Mouse (Mus musculus): ENCODE measurements around the gene Dnm1.
"Not testable (repeated sequence)": the region's sequence is repeated elsewhere in the genome, so short reads cannot be mapped to it uniquely, and the experiment has no call there.

Gene Dnm1

DNA sequence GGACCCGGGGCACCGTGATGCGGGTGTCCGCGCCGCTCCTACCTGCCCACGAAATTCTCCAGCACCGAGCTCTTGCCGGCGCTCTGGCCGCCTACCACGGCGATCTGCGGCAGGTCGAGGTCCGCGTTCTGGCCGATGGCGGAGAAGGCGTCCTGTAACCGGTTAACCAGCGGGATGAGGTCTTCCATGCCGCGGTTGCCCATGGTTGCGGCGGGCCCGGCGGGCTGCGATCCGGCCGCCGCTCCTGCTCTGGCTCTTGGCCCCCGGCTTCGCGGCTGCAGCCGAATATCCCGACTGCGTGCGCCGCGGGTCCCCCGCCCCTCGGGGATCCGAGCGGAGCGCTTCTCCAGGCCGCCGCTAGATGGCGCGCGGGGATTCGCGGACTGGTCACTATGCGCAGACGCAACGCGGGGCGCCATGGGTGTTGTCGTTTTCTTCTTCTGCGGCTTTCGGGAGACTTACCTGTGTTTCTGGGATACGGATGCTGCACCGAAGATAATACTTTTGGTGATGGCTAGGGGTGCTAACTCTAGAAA lies at the start of gene Dnm1:
TSS of gene Dnm1 (minus strand) at position 332 of the 536 bp plus-strand sequence.
- peak; percentile 80 for DNase-seq

DNA sequence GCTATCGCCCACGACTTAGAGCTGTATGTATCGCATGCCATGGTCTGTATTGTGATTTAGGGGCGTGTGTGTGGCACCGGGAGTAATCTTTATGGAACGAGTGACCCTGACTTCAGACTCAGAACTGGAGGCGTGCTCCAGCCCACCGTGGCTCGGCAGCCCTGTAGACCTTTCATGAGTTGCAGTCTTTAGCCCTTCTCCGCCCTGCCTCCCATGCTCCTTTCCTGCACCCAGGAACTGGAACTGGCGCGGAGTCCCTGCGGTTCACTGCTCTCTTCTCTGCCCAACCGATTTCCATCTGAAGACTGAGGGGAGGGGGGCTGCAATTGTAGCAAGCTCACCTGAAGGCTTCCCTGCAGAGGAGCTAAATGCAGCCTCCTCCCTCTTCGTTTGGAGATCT lies 43.6 kb upstream of the Dnm1 start:
- DNase-seq = no peak

GRCm38 (mm10) chr2:32395946-32396621 lies 42.9 kb upstream of the Dnm1 start:
- peak; percentile 96 for DNase-seq

GRCm38 (mm10) chr2:32395484-32395945 lies 42.4 kb upstream of the Dnm1 start, which contains the start of gene Ptges2:
TSS of gene Ptges2 (plus strand) at chr2:32395896.
- peak; percentile 94 for DNase-seq

DNA sequence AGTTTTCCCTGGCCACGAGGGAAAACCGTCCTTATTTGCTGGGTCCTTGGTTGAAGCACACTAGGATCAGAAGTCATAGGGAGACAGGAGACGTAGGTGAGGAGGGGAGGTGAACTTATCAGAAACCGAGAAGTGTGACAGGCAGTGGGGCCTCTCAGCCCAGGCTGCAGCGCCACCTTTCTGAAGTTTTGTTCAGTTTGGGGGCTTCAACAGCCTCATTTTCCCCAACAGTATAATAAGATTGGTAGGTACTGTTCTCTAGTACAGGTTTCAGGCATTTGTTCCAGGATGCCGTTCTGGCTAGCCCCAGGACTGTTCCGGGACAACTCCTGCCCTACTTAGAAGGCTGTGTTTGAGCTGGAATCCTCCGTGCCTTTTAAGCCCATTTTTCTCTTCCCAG lies 41.8 kb upstream of the Dnm1 start:
- no peak for DNase-seq

DNA sequence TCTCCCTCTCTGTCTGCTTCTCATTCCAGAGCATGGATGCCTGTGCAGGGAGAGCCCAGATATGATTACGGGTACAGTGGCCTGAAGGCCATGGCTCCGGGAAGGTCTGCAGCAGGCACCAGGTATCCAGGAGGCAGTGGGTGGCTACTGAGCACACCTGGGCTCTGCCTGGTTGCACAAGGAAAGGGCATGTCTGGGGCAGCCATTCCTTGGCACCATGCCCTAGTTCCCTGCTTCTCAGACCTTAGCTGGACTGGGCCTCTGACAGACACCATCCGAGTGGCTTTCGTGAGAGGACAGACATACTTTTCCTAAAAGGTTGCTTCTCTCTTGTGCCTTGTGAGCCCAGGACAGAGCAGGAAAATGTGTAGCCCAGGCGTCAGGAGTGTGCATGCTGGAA lies 38.9 kb upstream of the Dnm1 start:
- DNase-seq = peak; percentile 82

- DNase-seq = peak; percentile 66
Measured at GRCm38 (mm10) chr2:32390871-32391270, 37.7 kb upstream of the Dnm1 start.

DNA sequence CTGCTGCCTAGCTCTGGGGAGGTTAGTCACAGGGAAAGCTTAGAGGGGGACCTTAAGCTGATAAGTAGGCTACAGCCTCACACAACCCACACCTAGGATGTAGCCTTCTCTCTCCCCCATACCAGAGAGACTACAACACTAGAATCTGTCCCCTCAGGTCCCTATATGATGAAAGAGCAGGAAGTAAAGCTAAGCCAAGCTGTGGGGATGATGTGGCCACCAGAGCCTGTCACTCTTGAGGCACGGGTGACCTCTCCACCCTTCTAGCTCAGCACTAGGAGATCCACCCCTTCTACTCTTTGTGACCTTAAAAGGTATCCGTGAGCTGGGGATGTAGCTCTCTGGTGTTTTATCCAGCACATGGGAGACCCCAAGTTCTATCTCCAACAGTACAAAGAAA lies 36.0 kb upstream of the Dnm1 start:
- DNase-seq = no peak

DNA sequence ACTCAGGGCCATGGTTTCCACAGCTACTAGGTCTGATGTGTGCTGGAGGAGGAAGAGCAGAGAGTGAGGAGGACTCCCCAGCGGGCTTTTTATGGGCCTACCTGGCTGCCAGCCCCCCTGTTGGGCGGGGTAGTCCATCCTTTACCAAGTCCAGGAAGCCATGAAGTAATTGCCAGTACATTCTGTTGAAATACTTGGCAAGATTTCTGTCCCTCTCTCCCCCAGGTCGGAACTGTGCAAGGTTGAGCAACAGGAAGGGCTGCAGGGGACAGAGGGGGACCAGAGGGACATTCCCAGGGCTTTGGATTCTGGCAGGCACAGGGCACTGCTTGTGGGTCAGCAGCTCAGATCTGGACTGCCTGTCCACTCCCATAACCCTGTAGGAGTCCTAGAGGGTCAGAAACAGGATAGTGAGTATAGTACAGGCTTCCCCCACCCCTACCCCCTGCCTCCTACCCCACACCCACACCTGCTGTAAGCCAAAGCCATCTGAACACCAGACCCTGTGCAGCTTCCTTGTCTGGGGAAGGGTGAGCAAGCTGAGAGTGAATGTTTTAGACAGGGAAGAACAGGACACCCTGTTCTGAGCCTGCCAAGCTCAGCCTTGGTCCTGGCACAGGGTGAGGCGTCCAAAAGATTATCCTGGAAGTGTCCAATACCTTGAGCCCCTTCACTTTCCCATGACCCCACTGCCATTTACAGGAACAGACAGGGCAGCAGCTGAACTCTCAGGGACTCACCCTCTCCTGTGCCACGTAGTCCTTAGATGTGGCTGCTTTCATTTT lies 34.8 kb upstream of the Dnm1 start, which contains the start of gene Lcn2:
TSS of gene Lcn2 (minus strand) at position 547 of the 785 bp plus-strand sequence.
- DNase-seq = no peak

GRCm38 (mm10) chr2:32382689-32383088 lies 29.6 kb upstream of the Dnm1 start:
- DNase-seq = no peak

GRCm38 (mm10) chr2:32381775-32382223 lies 28.7 kb upstream of the Dnm1 start, which contains the start of gene 1110008P14Rik:
TSS of gene 1110008P14Rik (minus strand) at chr2:32381938.
- peak; percentile 91 for DNase-seq

- no peak for DNase-seq
Measured at GRCm38 (mm10) chr2:32381141-32381774, 28.1 kb upstream of the Dnm1 start.

DNA sequence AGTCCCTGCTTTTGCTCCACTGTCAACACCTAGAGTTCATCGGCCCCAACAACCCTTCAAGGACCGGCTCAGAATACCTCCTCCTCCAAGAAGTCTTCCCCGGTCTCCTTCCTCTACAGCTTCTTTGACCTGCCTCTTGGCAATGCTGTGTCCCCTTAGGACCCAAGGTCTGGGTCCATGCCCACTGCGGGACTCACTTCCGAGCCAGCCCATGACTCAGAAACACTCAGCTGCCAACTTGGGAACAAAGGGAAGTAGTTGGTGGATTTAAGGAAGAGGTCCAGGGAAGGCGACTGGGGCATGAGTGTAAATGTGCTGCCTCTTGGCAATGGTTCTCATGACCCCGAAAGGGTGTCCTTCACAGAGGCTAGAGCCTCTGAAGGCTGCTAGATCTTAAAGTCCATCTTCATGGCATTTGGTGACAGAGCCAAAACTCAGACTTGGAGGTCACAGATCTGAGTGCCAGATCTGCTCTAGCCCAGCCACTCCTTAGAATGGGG lies 26.9 kb upstream of the Dnm1 start:
- DNase-seq = no peak

DNA sequence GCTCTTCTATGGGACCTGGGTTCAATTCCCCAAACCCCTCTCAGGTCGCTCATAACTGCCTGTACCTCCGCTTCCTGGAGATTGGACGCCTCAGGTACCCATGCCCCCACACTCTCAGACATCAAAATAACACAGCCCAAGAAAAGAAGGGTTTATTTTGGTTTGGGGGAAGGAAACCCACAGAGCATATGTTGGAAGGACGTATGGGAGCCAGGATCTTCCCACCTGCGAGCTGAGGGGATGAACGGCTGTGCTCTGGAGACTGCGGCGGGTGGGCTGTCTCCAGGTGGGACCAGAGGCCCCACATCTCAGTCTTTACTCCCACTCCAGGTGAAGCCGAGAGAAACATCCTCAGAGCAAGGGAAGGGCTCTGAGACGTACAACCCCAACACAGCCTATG lies 23.8 kb upstream of the Dnm1 start:
- no peak for DNase-seq

DNA sequence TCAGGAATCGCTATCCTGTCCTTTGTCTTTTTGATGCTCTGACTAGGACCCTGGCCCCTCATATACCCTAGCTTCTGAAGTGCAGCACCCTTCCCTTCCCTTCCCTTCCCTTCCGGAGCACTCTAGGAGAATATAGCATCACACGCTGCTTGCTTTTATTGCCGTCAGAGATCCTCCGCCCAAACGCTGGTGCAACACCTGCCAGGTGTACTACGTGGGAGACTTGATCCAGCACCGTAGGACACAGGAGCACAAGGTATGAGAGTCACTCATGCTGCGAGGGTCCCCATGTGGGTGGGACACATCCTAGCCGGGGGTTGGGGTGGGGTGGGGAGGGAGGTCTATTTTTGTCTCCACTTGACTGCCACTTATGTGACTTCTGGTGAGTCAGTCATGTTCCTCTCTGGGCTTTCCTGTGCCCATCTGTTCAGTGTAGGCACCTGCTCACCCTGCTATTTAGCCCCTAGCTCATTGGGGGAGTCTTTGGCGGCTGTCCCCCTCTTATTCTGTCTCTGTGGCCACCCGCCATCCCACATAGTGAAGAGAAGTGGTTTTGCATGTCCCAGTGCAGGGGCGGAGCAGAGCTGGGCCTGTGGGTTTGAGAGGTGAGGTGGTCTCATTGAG lies 22.3 kb upstream of the Dnm1 start:
- no peak for DNase-seq

DNA sequence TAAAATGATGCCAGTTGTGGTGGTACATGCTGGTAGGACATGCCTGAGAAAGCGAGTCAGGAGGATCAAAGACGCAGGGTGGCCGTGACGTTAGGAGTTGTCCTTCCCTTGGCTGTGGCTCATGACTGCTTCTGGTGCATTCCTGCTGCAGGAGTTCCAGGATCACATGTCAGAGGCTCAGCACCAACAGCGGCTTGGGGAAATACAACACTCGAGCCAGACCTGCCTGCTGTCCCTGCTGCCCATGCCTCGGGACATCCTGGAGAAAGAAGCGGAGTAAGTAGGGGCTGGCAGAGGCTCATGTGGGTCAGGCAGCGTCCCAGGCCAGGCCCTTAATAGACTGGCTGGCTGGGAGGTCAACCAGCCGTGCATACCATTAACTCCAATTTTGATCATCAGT lies 21.1 kb upstream of the Dnm1 start:
- no peak for DNase-seq

GRCm38 (mm10) chr2:32367315-32367714 lies 14.2 kb upstream of the Dnm1 start:
- DNase-seq = no peak

DNA sequence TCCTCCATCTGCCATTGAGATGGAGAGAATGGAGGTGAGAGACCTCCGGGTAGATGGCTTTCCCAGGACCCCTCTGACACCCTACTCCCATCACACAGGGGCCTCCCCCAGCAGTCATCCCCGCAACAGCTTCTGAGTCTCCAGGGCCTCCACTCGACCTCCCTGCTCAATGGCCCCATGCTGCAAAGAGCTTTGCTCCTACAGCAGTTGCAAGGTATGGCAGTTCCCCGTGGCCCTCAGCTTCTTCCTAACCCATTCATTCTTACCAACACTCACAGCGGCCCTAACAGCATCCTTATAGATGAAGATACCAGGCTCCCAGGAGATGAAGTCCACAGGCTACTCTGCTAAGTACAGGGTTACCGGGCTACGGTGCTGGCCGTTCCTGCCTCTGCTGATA lies 11.0 kb upstream of the Dnm1 start:
- DNase-seq = no peak

- DNase-seq = no peak
Measured at GRCm38 (mm10) chr2:32363376-32364106, 10.4 kb upstream of the Dnm1 start.

DNA sequence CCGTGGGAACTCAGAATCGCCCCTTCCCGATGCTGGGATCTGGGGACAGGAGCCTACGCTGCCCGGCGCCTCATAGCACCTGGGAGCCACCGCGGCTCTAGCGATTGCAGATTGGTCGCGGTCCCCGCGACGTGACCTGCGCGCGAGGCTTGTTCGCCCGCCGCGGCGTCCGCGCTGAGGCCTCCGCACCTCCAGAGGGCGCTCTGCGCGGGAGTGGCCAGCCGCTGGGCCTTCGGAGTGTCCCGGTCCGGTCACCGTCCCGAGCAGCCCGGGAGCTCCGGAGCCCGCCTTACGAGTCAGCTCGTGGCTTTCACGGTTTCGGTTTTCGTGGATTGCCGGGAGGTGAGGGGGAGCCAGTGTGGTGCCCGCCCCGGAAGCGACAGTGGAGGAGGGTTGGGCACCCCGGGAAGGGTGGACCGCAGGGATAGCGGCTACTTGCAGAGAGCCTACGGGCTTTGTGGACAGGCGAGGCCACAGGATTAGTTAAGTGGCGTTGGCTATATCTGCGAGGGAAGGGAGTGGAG lies 9.7 kb upstream of the Dnm1 start:
- peak; percentile 94 for DNase-seq

DNA sequence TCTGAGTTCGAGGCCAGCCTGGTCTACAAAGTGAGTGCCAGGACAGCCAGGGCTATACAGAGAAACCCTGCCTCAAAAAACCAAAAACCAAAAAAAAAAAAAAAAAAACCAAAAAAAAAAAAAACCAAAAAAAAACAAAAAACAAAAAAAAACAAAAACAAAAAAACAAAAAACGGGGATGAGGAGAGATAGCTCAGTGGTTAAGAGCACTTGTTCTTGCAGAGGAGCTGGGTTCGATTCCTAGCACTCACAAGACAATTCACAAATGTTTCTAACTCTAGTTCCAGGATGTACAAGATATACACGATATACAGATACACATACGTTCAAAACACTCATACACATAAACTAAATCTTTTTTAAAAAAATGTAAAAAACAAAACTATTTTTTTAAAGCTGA lies 9.1 kb upstream of the Dnm1 start:
- not testable (repeated sequence) for DNase-seq

GRCm38 (mm10) chr2:32361437-32361836 lies 8.3 kb upstream of the Dnm1 start:
- peak; percentile 75 for DNase-seq

Data from kidney, adult 11 months (tissue).